Mouse (Mus musculus) myocyte (in vitro differentiated cells): ENCODE results near the gene Xylb. TPM values are rescaled to one million over a fixed set of nuclear protein-coding genes. Genes with fewer than 3 reads are reported as not detected.

ENCODE experiments used
- H3K27me3 ChIP-seq: one replicate; pipeline ENCODE4 v1.6.1; 2011; ENCODE audit not compliant: control insufficient read depth, insufficient read depth, insufficient read length
- H3K36me3 ChIP-seq: one replicate; pipeline ENCODE4 v1.6.1; 2011; ENCODE audit not compliant: control insufficient read depth, insufficient read depth
- H3K4me2 ChIP-seq: one replicate; pipeline ENCODE4 v1.6.1; 2011; ENCODE audit warnings: low read depth, control low read depth
- H3K4me3 ChIP-seq: one replicate; pipeline ENCODE4 v1.5.1; 2011; ENCODE audit warnings: mild to moderate bottlenecking, control low read depth, moderate library complexity
- H3K79me2 ChIP-seq: one replicate; pipeline ENCODE4 v1.6.1; 2011; ENCODE audit not compliant: control insufficient read depth, insufficient read depth
- H3ac ChIP-seq: one replicate; pipeline ENCODE4 v1.6.1; 2011; ENCODE audit not compliant: control insufficient read depth, insufficient read length
- CEBPB ChIP-seq: IDR thresholded peaks from 2 replicates; pipeline ENCODE4 v1.6.1; 2011; ENCODE audit warnings: mild to moderate bottlenecking, moderate library complexity; ENCODE audit not compliant: poor library complexity, insufficient read depth, severe bottlenecking
- E2F4 ChIP-seq: IDR thresholded peaks from one replicate; pipeline ENCODE4 v1.6.1; 2011; ENCODE audit warnings: mild to moderate bottlenecking, control low read depth, moderate library complexity; ENCODE audit not compliant: insufficient read depth
- MAX ChIP-seq: IDR thresholded peaks from one replicate; pipeline ENCODE4 v1.6.1; 2011; ENCODE audit warnings: low read depth, mild to moderate bottlenecking, control low read depth
- MYOD1 ChIP-seq, 3 experiments: IDR thresholded peaks; one replicate each; pipeline ENCODE4 v1.6.1; 2011; ENCODE audit warnings: control low read depth in 2 of 3, low read depth in 2 of 3, mild to moderate bottlenecking in 2 of 3, moderate library complexity in 1 of 3; ENCODE audit not compliant: insufficient read length in 2 of 3, control insufficient read depth in 1 of 3
- MYOG ChIP-seq, 3 experiments: IDR thresholded peaks; one replicate each; pipeline ENCODE4 v1.6.1; 2011; ENCODE audit warnings: control low read depth in 2 of 3, low read depth in 2 of 3, mild to moderate bottlenecking in 2 of 3; ENCODE audit not compliant: insufficient read length in 2 of 3, control insufficient read depth in 1 of 3, insufficient read depth in 1 of 3
- POLR2A ChIP-seq: IDR thresholded peaks from one replicate; pipeline ENCODE4 v1.6.1; 2011; ENCODE audit warnings: low read depth, mild to moderate bottlenecking, control low read depth, moderate library complexity; ENCODE audit not compliant: insufficient read length
- POLR2AphosphoS2 ChIP-seq: IDR thresholded peaks from one replicate; pipeline ENCODE4 v1.6.1; 2011; ENCODE audit warnings: low read depth, control low read depth; ENCODE audit not compliant: insufficient read length
- SRF ChIP-seq: IDR thresholded peaks from one replicate; pipeline ENCODE4 v1.6.1; 2011; ENCODE audit warnings: low read depth; ENCODE audit not compliant: control insufficient read depth, insufficient read length
- TCF12 ChIP-seq: IDR thresholded peaks from one replicate; pipeline ENCODE4 v1.6.1; 2011; ENCODE audit warnings: mild to moderate bottlenecking, control low read depth; ENCODE audit not compliant: poor library complexity, insufficient read depth, severe bottlenecking
- TCF3 ChIP-seq: IDR thresholded peaks from one replicate; pipeline ENCODE4 v1.6.1; 2011; ENCODE audit warnings: low read depth, control low read depth; ENCODE audit not compliant: insufficient read length
- USF1 ChIP-seq: IDR thresholded peaks from one replicate; pipeline ENCODE4 v1.6.1; 2011; ENCODE audit warnings: low read depth, mild to moderate bottlenecking, control low read depth, moderate library complexity
- polyA plus RNA-seq: library from polyadenylated mRNA; unstranded; fragments of >200 nt; fragmentation: generic; extraction: Trizol; gene quantifications from one replicate; pipeline ENCODE4 v1.2.1, GENCODE M21; 2012; ENCODE audit warnings: missing spikeins

Gene Xylb
- polyA plus RNA-seq, 1 experiment: 1.7 TPM

GRCm38 (mm10) chr9:119402253-119403235 is 45.4 kb downstream of the Xylb start:
- H3ac ChIP-seq: peak overlapping the region; percentile 28
- H3K4me2 ChIP-seq: peak overlapping the region; percentile 93
- peak; percentile 17 for TF ChIP-seq POLR2A
- no peak for TF ChIP-seq TCF3
- TF ChIP-seq E2F4: no peak
- peak in 2 of 3 experiments; percentile 1 to 29 for TF ChIP-seq MYOG (IDR thresholded peaks at IDR 0.05; ENCODE audit: control insufficient read depth in 1 of 3, insufficient read depth in 1 of 3, insufficient read length in 2 of 3, low read depth in 2 of 3)
- TF ChIP-seq MYOD1 (IDR thresholded peaks at IDR 0.05; ENCODE audit: control insufficient read depth in 1 of 3, insufficient read length in 2 of 3, low read depth in 2 of 3): peak in 1 of 3 experiments; percentile 18
- no peaks in the 10 kb centered on the region for H3K36me3 ChIP-seq
- no peaks in the 10 kb centered on the region for H3K79me2 ChIP-seq
- H3K4me3 ChIP-seq: peak overlapping the region; percentile 28
- peaks cover 11% of the 10 kb centered on the region for H3K27me3 ChIP-seq

GRCm38 (mm10) chr9:119403236-119403641 is 46.1 kb downstream of the Xylb start:
- TF ChIP-seq MYOG (IDR thresholded peaks at IDR 0.05; ENCODE audit: control insufficient read depth in 1 of 3, insufficient read depth in 1 of 3, insufficient read length in 2 of 3, low read depth in 2 of 3) (peak in 2 of 3 experiments; percentile 0 to 21), MYOD1 (IDR thresholded peaks at IDR 0.05; ENCODE audit: control insufficient read depth in 1 of 3, insufficient read length in 2 of 3, low read depth in 2 of 3) (no peak)
- Histone ChIP-seq H3ac (no peak overlapping the region), H3K4me3 (peak overlapping the region; percentile 28), H3K4me2 (peak overlapping the region; percentile 93), H3K27me3 (peaks cover 11% of the 10 kb centered on the region), H3K79me2 (no peaks in the 10 kb centered on the region), H3K36me3 (no peaks in the 10 kb centered on the region)

- Histone ChIP-seq H3K36me3 (no peaks in the 10 kb centered on the region), H3ac (no peak overlapping the region), H3K27me3 (peaks cover 5% of the 10 kb centered on the region), H3K79me2 (no peaks in the 10 kb centered on the region), H3K4me2 (peak overlapping the region; percentile 93), H3K4me3 (peak overlapping the region; percentile 28)
- TF ChIP-seq MYOG (IDR thresholded peaks at IDR 0.05; ENCODE audit: control insufficient read depth in 1 of 3, insufficient read depth in 1 of 3, insufficient read length in 2 of 3, low read depth in 2 of 3) (no peak), CEBPB (no peak), MYOD1 (IDR thresholded peaks at IDR 0.05; ENCODE audit: control insufficient read depth in 1 of 3, insufficient read length in 2 of 3, low read depth in 2 of 3) (no peak), E2F4 (no peak), USF1 (no peak), TCF3 (no peak), POLR2A (no peak), POLR2AphosphoS2 (no peak), MAX (no peak), SRF (no peak)
Observed at GRCm38 (mm10) chr9:119404090-119404489, 46.9 kb downstream of the Xylb start.

- no peaks in the 10 kb centered on the region for H3K36me3 ChIP-seq
- no peak overlapping the region for H3ac ChIP-seq
- H3K4me3 ChIP-seq: no peak overlapping the region
- H3K79me2 ChIP-seq: no peaks in the 10 kb centered on the region
- TF ChIP-seq MYOG (IDR thresholded peaks at IDR 0.05; ENCODE audit: control insufficient read depth in 1 of 3, insufficient read depth in 1 of 3, insufficient read length in 2 of 3, low read depth in 2 of 3) (peak; percentile 13 to 95 (median 76)), TCF12 (peak; percentile 9), MYOD1 (IDR thresholded peaks at IDR 0.05; ENCODE audit: control insufficient read depth in 1 of 3, insufficient read length in 2 of 3, low read depth in 2 of 3) (peak in 2 of 3 experiments; percentile 83 to 92), MAX (no peak), TCF3 (peak; percentile 40), SRF (no peak)
- peaks cover 4% of the 10 kb centered on the region for H3K27me3 ChIP-seq
- peak overlapping the region; percentile 55 for H3K4me2 ChIP-seq
Observed at GRCm38 (mm10) chr9:119407884-119408283, 50.7 kb downstream of the Xylb start.

GRCm38 (mm10) chr9:119408898-119409664 is 51.9 kb downstream of the Xylb start:
- Histone ChIP-seq H3K36me3 (no peaks in the 10 kb centered on the region), H3ac (no peak overlapping the region), H3K4me3 (no peak overlapping the region), H3K27me3 (no peaks in the 10 kb centered on the region), H3K4me2 (peak overlapping the region; percentile 55), H3K79me2 (no peaks in the 10 kb centered on the region)
- TF ChIP-seq MYOG (IDR thresholded peaks at IDR 0.05; ENCODE audit: control insufficient read depth in 1 of 3, insufficient read depth in 1 of 3, insufficient read length in 2 of 3, low read depth in 2 of 3) (peak; percentile 78 to 96 (median 81)), MYOD1 (IDR thresholded peaks at IDR 0.05; ENCODE audit: control insufficient read depth in 1 of 3, insufficient read length in 2 of 3, low read depth in 2 of 3) (peak; percentile 87 to 100 (median 99)), TCF12 (peak; percentile 84), E2F4 (no peak), TCF3 (peak; percentile 75)
